Mouse (Mus musculus): Measurements from ENCODE around the gene Crtc1.

GRCm38 (mm10) chr8:70351035-70351999, 88.1 kb downstream of the Crtc1 start:
- TF ChIP-seq CTCF (IDR thresholded peaks at IDR 0.05; ENCODE audit: extremely low read depth, insufficient read depth, low read length): no peak
- no peak for TF ChIP-seq POLR2A (IDR thresholded peaks at IDR 0.05; ENCODE audit: extremely low read depth, insufficient read depth, low read length)

Measured in cortical plate, adult 2 months (tissue).